Comparison of ENCODE assay signal across 12 mouse cellular contexts in the genomic region with DNA sequence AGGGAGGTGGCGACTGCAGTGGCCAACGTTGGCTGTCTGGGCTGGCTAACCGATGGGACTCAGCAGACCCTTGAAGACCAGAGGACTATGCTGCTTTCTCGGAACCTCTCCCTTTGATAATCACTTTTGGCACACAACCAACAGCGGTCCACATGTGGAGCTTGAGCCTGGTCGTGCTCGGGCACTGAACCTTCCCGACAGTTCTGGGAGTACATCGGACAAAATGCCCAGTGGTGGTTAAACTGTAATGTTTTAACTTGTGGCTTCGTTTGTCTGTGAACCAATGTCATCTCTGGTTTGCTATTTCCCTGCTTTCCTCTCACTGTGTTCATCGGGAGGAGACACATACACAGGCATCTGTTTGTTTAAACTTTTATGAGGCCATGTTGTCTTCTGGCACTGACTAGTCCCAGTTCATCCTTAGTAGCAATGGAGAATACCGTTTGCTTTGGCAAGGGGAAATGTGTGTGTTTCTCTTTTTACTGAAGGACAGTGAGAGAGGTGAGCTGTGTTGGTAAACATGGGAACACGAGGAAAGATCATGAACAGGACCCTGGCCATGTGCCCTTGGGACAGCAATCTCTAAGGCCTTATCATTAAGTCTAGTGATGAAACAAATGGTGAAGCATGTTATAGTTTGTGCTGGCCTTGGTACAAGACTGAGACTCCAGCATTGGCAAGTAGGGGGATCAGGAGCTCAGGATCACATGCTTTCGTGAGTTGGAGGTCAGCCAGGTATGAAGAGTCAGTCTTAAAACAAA.
DNase-seq lines count a peak whose midpoint lies in the region; ATAC-seq and TF ChIP-seq lines count a peak whose summit lies in the region.
"Had no signal": no experiment of that assay in that cellular context is flagged by ENCODE, and none has a peak within 500 bp of the region (broad histone marks: within the 10 kb centered on the region; RNA-seq: fewer than 3 reads in every experiment).

No protein-coding gene starts in this region.

- no peaks in the 10 kb centered on the region for H3K27me3 ChIP-seq in hindbrain, postnatal 0 days (ENCODE audit: insufficient read depth, low read length)
- H3K27me3 ChIP-seq in hindbrain, embryonic 13.5 days = no peaks in the 10 kb centered on the region
- H3K27me3 ChIP-seq in heart, embryonic 12.5 days (replicated peaks) = no peaks in the 10 kb centered on the region
- no peaks in the 10 kb centered on the region for H3K27me3 ChIP-seq in lung, embryonic 16.5 days (ENCODE audit: control insufficient read depth, insufficient read depth, low read depth, low read length)
- H3K27me3 ChIP-seq in forebrain, embryonic 10.5 days (ENCODE audit: poor library complexity, severe bottlenecking) = no peaks in the 10 kb centered on the region
- H3K27me3 ChIP-seq: hindbrain, embryonic 12.5 days; limb, embryonic 15.5 days had no signal

- H3K4me1 ChIP-seq in hindbrain, postnatal 0 days (ENCODE audit: insufficient read depth, low read length) = no peaks in the 10 kb centered on the region
- H3K4me1 ChIP-seq in hindbrain, embryonic 13.5 days (replicated peaks) = no peaks in the 10 kb centered on the region
- peaks cover 7% of the 10 kb centered on the region; the same call in 1 of the 2 replicates for H3K4me1 ChIP-seq in heart, embryonic 12.5 days (replicated peaks)
- no peaks in the 10 kb centered on the region; the same call in 1 of the 2 replicates for H3K4me1 ChIP-seq in lung, embryonic 16.5 days (replicated peaks; ENCODE audit: control insufficient read depth, insufficient read depth, low read length)
- no peaks in the 10 kb centered on the region for H3K4me1 ChIP-seq in forebrain, embryonic 10.5 days
- H3K4me1 ChIP-seq: hindbrain, embryonic 12.5 days; limb, embryonic 15.5 days had no signal

- WGBS in hindbrain, postnatal 0 days = 72% methylated on average over 14 of the region's 14 CpGs
- 87% methylated on average over 14 of the region's 14 CpGs for WGBS in hindbrain, embryonic 13.5 days
- 61% methylated on average over 14 of the region's 14 CpGs for WGBS in heart, embryonic 12.5 days
- 43% methylated on average over 14 of the region's 14 CpGs for WGBS in lung, embryonic 16.5 days
- 88% methylated on average over 14 of the region's 14 CpGs for WGBS in forebrain, embryonic 10.5 days

- H3K9ac ChIP-seq in hindbrain, postnatal 0 days (replicated peaks; ENCODE audit: low read length) = no peak overlapping the region
- no peak overlapping the region for H3K9ac ChIP-seq in hindbrain, embryonic 13.5 days
- no peak overlapping the region for H3K9ac ChIP-seq in heart, embryonic 12.5 days
- no peak overlapping the region for H3K9ac ChIP-seq in lung, embryonic 16.5 days (ENCODE audit: low read length)
- H3K9ac ChIP-seq: hindbrain, embryonic 12.5 days; limb, embryonic 15.5 days had no signal

- no peaks in the 10 kb centered on the region for H3K9me3 ChIP-seq in hindbrain, postnatal 0 days (ENCODE audit: low read length)
- 0 out of 2 replicates have a peak, but pooled peaks cover 4% of the 10 kb centered on the region for H3K9me3 ChIP-seq in hindbrain, embryonic 13.5 days
- peaks cover 5% of the 10 kb centered on the region; the same call in 1 of the 2 replicates for H3K9me3 ChIP-seq in heart, embryonic 12.5 days (replicated peaks)
- no peaks in the 10 kb centered on the region for H3K9me3 ChIP-seq in lung, embryonic 16.5 days (ENCODE audit: control insufficient read depth, low read length)
- H3K9me3 ChIP-seq in forebrain, embryonic 10.5 days = peaks cover 5% of the 10 kb centered on the region
- H3K9me3 ChIP-seq: limb, embryonic 15.5 days had no signal

- no peak overlapping the region for H3K4me3 ChIP-seq in hindbrain, postnatal 0 days (ENCODE audit: low read length)
- no peak overlapping the region for H3K4me3 ChIP-seq in hindbrain, embryonic 13.5 days
- H3K4me3 ChIP-seq in heart, embryonic 12.5 days = no peak overlapping the region
- H3K4me3 ChIP-seq in lung, embryonic 16.5 days (ENCODE audit: low read length) = no peak overlapping the region
- H3K4me3 ChIP-seq in forebrain, embryonic 10.5 days = no peak overlapping the region
- H3K4me3 ChIP-seq: erythroblast, embryonic 14.5 days; hindbrain, embryonic 12.5 days; limb, embryonic 15.5 days had no signal

- H3K36me3 ChIP-seq in hindbrain, postnatal 0 days (ENCODE audit: insufficient read depth, low read length) = no peaks in the 10 kb centered on the region
- H3K36me3 ChIP-seq in hindbrain, embryonic 13.5 days = no peaks in the 10 kb centered on the region
- H3K36me3 ChIP-seq in heart, embryonic 12.5 days = no peaks in the 10 kb centered on the region
- H3K36me3 ChIP-seq in lung, embryonic 16.5 days (ENCODE audit: control insufficient read depth, insufficient read depth, low read length) = no peaks in the 10 kb centered on the region
- no peaks in the 10 kb centered on the region for H3K36me3 ChIP-seq in forebrain, embryonic 10.5 days (replicated peaks)
- H3K36me3 ChIP-seq: hindbrain, embryonic 12.5 days; limb, embryonic 15.5 days had no signal

- no peak for TF ChIP-seq CTCF in hindbrain, postnatal 0 days (IDR thresholded peaks at IDR 0.05; ENCODE audit: low read depth)

- no peak for ATAC-seq in hindbrain, postnatal 0 days
- no peak for ATAC-seq in hindbrain, embryonic 13.5 days (ENCODE audit: low FRiP score)
- no peak for ATAC-seq in heart, embryonic 12.5 days (ENCODE audit: insufficient number of reproducible peaks, low FRiP score)
- ATAC-seq in lung, embryonic 16.5 days (ENCODE audit: low read depth) = peak; percentile 45; the same call in 1 of the 2 replicates

- DNase-seq in hindbrain, postnatal 0 days (ENCODE audit: low spot score) = peak; percentile 5
- DNase-seq in heart, postnatal 4 days = peak; percentile 50
- DNase-seq in gastrocnemius, postnatal 10 days = no peak
- no peak for DNase-seq in forebrain, embryonic 10.5 days (ENCODE audit: extremely low spot score, low spot score)
- DNase-seq: thymus, postnatal 14 days had no signal

- H3K27ac ChIP-seq in hindbrain, postnatal 0 days = no peak overlapping the region
- no peak overlapping the region for H3K27ac ChIP-seq in hindbrain, embryonic 13.5 days
- peak overlapping the region; percentile 65 for H3K27ac ChIP-seq in heart, embryonic 12.5 days (ENCODE audit: poor library complexity, severe bottlenecking)
- H3K27ac ChIP-seq in lung, embryonic 16.5 days (ENCODE audit: low read length) = no peak overlapping the region
- no peak overlapping the region for H3K27ac ChIP-seq in forebrain, embryonic 10.5 days
- H3K27ac ChIP-seq: hindbrain, embryonic 12.5 days; limb, embryonic 15.5 days had no signal

- no peak overlapping the region for H3K4me2 ChIP-seq in hindbrain, postnatal 0 days (ENCODE audit: low read depth, low read length)
- no peak overlapping the region for H3K4me2 ChIP-seq in hindbrain, embryonic 13.5 days
- H3K4me2 ChIP-seq in heart, embryonic 12.5 days = no peak overlapping the region
- no peak overlapping the region for H3K4me2 ChIP-seq in lung, embryonic 16.5 days (ENCODE audit: low read depth, low read length)
- H3K4me2 ChIP-seq: hindbrain, embryonic 12.5 days; limb, embryonic 15.5 days; midbrain, embryonic 11.5 days had no signal

Comparison
In these comparisons a context has a peak if more than half of its experiments do, and no peak if none do; other contexts are left out.
1. DNase-seq: peak in hindbrain, postnatal 0 days (single experiment) and heart, postnatal 4 days (single experiment); none in gastrocnemius, postnatal 10 days (single experiment) and forebrain, embryonic 10.5 days (single experiment).